Mouse (Mus musculus) left cerebral cortex, adult 9 months (tissue): ENCODE measurements around the gene Sipa1l1.
A peak's percentile ranks its signal among the peaks of the same experiment; 100 is the strongest.

ENCODE experiments used
- DNase-seq, 2 experiments: peaks; one replicate each; pipeline ENCODE4 v3.0.0; 2022; ENCODE audit warnings: low spot score in 2 of 2

Gene Sipa1l1

GRCm38 (mm10) chr12:82247371-82248258, 78.5 kb downstream of the Sipa1l1 start:
- no peak for DNase-seq

DNA sequence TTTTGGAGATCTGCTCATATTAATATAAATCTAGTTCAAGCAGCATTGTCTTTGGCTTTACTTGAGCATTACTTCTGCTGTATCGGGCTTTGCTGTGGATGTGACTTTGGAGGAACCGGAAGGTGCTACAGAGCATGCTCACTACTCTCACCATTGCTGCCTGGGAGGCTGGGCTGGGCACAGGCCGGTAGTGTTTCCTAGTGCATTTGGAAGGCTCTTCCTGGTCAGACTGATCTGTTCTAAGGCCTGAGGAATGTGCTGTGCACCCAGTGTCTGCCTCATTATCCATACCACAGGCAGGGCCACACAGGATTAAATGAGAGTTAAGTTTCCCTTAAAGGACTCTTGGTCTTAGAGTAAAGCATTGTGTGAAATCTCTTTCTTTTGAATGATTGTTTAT, 79.4 kb downstream of the Sipa1l1 start:
- no peak for DNase-seq

DNA sequence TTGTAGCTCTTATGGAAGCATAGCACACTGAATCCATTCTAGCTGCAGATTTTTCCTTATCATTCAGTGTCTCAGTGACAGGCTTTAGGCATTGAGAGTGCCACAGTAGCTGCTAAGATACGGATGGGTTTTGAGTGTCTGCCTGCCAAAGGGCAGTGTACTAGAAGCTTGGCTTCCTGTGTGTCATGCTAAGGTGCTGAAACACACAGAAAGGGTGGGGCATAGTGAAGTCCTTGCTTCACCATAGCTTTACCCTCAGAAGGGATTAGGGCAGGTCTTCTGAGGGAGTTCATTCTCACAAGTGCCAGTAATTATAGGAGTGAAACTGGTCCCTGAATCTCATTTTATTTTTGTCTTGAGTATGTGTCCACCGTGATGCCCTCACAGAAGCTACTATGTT, 82.2 kb downstream of the Sipa1l1 start:
- DNase-seq, result no peak

DNA sequence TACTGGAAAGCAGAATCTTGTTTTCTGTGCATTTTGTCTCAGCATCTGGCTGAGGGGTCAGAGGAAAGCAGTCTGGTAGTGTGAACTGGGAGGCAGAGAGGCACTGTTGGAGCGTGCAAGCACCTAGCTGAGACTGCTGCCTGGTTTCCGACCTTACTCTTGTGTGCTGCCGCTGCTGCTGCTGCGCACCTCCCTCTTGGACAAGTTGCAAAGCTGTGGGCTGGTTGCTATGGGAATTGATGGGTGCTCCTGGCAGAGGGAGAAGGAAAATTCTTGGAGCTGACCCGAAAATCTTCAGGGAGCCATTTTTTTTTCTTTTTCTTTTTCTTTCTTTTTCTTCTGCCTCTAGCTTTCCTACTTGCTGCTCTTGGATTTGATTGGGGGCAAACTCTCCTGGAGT, 85.0 kb downstream of the Sipa1l1 start:
- DNase-seq, result peak; percentile 33 to 73

DNA sequence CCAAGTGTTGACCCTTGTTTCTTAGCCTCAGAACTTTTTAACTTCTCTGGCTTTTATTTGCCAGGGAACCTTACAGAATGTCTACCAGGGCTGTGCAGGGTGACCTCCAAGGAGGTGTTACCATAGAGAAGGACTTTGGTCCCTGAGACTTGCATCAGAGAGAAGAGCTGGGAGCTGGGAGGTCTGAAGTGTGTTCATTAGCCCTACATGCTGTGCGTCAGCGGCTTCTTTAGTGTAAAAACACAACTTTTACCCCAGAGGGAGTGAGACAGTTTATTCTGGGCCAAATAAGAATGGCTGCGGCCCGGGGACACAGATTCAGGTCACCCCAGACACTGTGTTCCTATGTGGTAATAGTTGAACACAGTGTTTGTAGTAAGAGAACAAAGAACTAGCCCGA, 86.9 kb downstream of the Sipa1l1 start:
- DNase-seq, result no peak

DNA sequence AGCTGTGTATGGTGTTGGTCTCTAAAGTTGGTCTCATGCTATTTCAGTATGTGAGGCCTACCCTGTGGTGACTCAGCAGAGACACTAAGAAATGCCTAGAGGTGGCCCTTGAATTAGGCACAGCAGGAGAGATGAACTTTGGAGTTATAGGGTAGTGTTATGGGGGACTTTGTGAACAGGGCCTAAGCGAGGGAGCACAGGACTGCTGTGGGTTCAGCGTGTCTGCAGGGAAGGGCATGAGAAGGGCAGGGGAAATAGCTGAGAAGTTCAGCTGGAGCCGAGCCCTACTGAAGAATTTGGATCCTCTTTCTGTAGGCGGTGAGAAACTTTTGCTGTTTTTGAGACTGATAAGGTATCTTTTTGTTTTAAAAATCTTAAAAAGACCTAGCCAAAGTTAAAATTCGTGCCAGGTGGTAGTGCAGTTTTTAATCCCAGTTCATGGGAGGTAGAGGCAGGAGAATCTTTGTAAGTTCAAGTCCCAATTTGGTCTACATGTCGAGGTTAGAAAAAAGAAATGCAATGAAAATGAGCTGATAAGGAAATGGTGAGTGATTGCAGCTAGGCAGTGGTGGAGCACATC, 87.9 kb downstream of the Sipa1l1 start:
- no peak for DNase-seq

GRCm38 (mm10) chr12:82257994-82258785, 89.1 kb downstream of the Sipa1l1 start:
- no peak for DNase-seq

- DNase-seq, result no peak
Measured at GRCm38 (mm10) chr12:82263443-82263842, 94.3 kb downstream of the Sipa1l1 start.

DNA sequence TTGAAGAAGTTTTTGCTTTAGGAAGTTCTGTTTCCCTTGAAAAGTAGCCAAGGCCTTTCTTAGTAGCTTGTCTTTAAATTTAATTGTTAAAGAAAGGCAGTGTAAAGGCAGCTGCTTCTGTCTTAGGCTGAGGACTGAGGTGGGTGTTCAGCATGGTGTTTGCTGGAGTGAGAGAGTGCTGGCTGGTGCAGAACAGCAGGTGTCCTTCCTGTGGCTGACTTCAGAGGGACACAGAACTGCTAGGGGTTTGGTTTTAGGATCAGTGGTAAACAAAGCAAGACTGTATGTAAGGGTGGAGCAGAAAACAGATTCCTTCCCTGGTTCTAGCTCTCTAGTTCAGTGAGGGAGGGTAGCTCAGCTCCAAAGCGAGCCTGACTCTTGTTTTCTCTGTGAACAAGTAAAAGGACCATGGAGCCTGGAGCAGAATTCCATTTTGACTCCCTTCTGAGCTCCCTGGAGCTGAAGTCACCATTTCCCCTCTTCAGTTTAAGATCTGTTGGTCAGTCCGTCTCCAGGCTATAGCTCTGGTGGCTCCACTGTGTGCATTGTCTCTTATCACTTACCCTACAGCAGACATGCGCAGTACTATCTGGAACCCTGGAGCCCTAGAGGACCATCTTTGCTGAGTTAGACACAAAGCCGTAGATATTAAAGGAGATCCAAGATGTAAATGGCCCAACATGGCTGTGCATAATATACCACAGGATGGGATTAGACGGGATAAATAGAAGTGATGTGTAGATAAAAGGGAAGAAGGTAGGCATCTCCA, 95.1 kb downstream of the Sipa1l1 start:
- no peak for DNase-seq

GRCm38 (mm10) chr12:82265335-82266274, 96.5 kb downstream of the Sipa1l1 start:
- DNase-seq, result peak in 1 of 2 experiments; percentile 69

- no peak for DNase-seq
Measured at GRCm38 (mm10) chr12:82271447-82271846, 102.3 kb downstream of the Sipa1l1 start.

DNA sequence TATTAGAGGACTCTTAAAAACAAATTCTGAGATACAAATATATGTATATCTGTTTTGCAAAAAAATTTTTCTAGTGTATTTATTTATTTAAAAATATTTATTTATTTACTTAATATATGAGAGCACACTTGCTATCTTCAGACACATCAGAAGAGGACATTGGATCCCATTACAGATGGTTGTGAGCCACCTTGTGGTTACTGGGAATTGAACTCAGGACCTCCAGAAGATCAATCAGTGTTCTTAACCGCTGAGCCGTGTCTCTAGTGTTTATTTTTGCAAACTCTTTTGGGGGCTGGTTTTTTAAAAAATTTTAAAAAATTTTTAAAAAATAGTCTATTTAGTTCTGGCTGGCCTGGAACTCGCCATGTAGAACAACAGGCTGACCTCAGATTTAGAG, 104.4 kb downstream of the Sipa1l1 start:
- DNase-seq, result no peak

DNA sequence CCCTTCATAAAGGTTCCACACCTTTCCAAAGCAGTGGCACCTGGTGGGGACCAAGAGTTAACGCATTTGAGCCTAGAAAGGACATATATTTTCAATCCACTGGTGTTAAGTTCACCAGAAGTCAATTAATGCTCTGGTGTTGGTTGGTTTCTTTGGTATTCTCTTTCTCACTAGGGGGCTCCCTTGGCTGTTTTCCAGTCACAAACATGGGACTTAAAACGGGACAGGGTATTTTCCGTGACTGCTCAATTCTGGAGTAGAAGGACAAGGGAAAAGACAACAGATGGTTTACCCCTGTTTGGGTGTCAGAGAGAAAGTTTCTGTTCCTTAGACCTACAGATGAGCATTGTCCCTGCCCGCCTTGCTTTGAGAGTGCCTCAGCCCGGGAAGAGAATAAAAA, 105.5 kb downstream of the Sipa1l1 start:
- DNase-seq, result no peak

DNA sequence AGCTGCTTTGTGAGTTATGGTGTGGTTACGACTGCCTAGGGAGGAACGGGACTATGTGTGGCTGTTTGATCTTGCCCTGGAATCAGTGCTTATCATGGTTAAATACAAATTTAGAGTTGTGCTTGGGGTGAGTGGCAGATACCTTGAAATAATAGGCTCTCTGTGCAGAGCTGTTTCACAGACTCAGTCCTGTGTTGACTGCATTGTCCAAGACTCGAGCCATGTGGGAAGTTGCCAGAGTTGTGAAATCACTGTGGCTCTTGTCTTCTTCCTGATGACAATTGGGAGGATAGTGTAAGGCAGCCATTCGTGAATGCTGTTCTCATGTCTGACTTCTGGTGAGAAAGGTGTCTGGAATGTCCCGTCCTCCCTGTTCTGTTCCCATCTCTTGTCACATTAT, 106.6 kb downstream of the Sipa1l1 start:
- peak in 1 of 2 experiments; percentile 40 for DNase-seq

- no peak for DNase-seq
Measured at GRCm38 (mm10) chr12:82276591-82276990, 107.5 kb downstream of the Sipa1l1 start.

GRCm38 (mm10) chr12:82284617-82285016, 115.5 kb downstream of the Sipa1l1 start:
- no peak for DNase-seq

DNA sequence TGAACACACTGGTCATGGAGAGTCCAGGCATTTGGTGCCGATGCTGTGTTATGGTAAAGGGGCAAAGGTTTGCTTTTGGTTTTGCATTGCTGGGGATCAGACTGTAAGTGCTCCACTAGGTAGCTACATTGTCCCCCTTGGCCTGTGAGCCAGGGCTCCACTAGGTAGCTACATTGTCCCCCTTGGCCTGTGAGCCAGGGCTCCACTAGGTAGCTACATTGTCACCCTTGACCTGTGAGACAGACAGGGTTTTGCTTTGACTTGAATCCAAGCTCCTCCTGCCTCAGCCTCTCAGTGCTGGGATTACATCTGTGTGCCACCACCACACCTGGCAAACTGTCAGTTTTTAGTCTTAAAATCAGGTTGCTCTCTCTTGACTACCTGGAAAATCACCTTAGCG, 115.9 kb downstream of the Sipa1l1 start:
- no peak for DNase-seq

- no peak for DNase-seq
Measured at GRCm38 (mm10) chr12:82286068-82286467, 116.9 kb downstream of the Sipa1l1 start.

DNA sequence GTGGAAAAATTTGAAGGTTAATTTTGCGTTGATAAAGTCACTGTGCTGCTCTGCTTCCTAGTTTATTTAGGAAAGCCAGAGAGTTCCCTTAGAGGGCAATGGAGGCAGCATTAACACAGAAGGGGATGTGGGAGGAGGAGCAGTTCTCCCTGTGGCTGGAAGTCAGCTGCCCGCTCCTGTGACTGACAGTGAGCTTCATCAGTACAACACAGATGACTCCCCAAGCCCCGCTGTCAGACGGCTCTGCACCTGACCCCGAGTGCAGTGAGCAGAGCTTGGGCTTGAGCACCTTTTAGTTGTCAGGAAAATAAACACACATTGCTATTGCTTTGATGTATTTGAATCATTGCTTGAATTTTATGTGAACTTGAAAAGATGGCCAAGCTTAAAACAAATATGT, 117.7 kb downstream of the Sipa1l1 start:
- no peak for DNase-seq

- no peak for DNase-seq
Measured at GRCm38 (mm10) chr12:82293545-82294247, 124.6 kb downstream of the Sipa1l1 start.
